Mouse (Mus musculus) G1E (cell line): ENCODE results near the gene Vasn.

Experiments
- CTCF ChIP-seq: IDR thresholded peaks from 2 replicates; pipeline ENCODE4 v1.5.1; 2012; ENCODE audit warnings: low read depth, low read length, inconsistent platforms, mixed read lengths
- GATA1 ChIP-seq: IDR thresholded peaks from 2 replicates; pipeline ENCODE4 v1.6.1; 2012; ENCODE audit warnings: borderline replicate concordance, low read length, inconsistent platforms, mixed read lengths
- TAL1 ChIP-seq: conservative IDR thresholded peaks from 2 replicates; pipeline ENCODE4 v1.6.1; 2012; ENCODE audit warnings: low read depth, low read length, inconsistent platforms, mixed read lengths

GRCm38 (mm10) chr16:4632050-4632449, 7.7 kb upstream of the Vasn start:
- TF ChIP-seq CTCF (no peak), GATA1 (no peak), TAL1 (no peak)
